Mouse (Mus musculus): ENCODE measurements around the gene Lrp10. TPM values are rescaled to one million over a fixed set of nuclear protein-coding genes. Genes with fewer than 3 reads are reported as not detected.
A peak's percentile ranks its signal among the peaks of the same experiment; 100 is the strongest.

Lrp10 gene
- total RNA-seq, 1 experiment: 20.8 TPM

GRCm38 (mm10) chr14:54417623-54418081 lies 46.3 kb upstream of the Lrp10 start, which contains the start of gene Slc7a7:
Gene Slc7a7, minus strand, starts transcription at chr14:54417780.
- peak within 1 kb of the TSS; percentile 67 for H3K27ac ChIP-seq (ENCODE audit: insufficient read depth, low read depth, low read length, poor library complexity, severe bottlenecking)
- in situ Hi-C loops (cut with MboI; ENCODE audit: low sequenced_read_pairs in 2 of 2, unreplicated experiment in 2 of 2): no loop called here
- no peak for TF ChIP-seq MAFK (IDR thresholded peaks at IDR 0.05; ENCODE audit: insufficient read depth, low read depth, low read length)
- no peak for TF ChIP-seq CHD2 (IDR thresholded peaks at IDR 0.05; ENCODE audit: low read depth, low read length)
- peak; percentile 37; the same call in 1 of the 2 replicates for TF ChIP-seq ZC3H11A (IDR thresholded peaks at IDR 0.05; ENCODE audit: borderline replicate concordance, low read depth, low read length)
- H3K4me1 ChIP-seq (ENCODE audit: control insufficient read depth in 2 of 2, insufficient read depth in 2 of 2, low read length in 2 of 2, poor library complexity in 1 of 2): peaks cover 3 to 7% of the 10 kb centered on the region in 2 experiments; a peak in 1 of 4 replicates
- no peak for DNase-seq (ENCODE audit: low read depth, low spot score)
- no peaks in the 10 kb centered on the region for H3K36me3 ChIP-seq (ENCODE audit: control insufficient read depth, insufficient read depth, low read length, poor library complexity, severe bottlenecking)
- no peaks in the 10 kb centered on the region for H3K9me3 ChIP-seq (ENCODE audit: control insufficient read depth, insufficient read depth, low read depth, low read length)
- H3K4me3 ChIP-seq (ENCODE audit: insufficient read depth in 1 of 2, low read depth in 1 of 2, low read length in 2 of 2, poor library complexity in 1 of 2, severe bottlenecking in 1 of 2): peak within 1 kb of the TSS; percentile 73 to 78
- H3K9ac ChIP-seq (ENCODE audit: insufficient read depth, low read depth, low read length, poor library complexity, severe bottlenecking): peak within 1 kb of the TSS; percentile 78

- Histone ChIP-seq H3K27ac (ENCODE audit: insufficient read depth, low read depth, low read length, poor library complexity, severe bottlenecking) (no peak overlapping the region), H3K9ac (ENCODE audit: insufficient read depth, low read depth, low read length, poor library complexity, severe bottlenecking) (no peak overlapping the region), H3K36me3 (ENCODE audit: control insufficient read depth, insufficient read depth, low read length, poor library complexity, severe bottlenecking) (no peaks in the 10 kb centered on the region), H3K4me1 (ENCODE audit: control insufficient read depth in 2 of 2, insufficient read depth in 2 of 2, low read length in 2 of 2, poor library complexity in 1 of 2) (peaks cover 3 to 7% of the 10 kb centered on the region in 2 experiments; a peak in 3 of 4 replicates), H3K9me3 (ENCODE audit: control insufficient read depth, insufficient read depth, low read depth, low read length) (no peaks in the 10 kb centered on the region), H3K4me3 (ENCODE audit: insufficient read depth in 1 of 2, low read depth in 1 of 2, low read length in 2 of 2, poor library complexity in 1 of 2, severe bottlenecking in 1 of 2) (no peak overlapping the region)
- in situ Hi-C loops (cut with MboI; ENCODE audit: low sequenced_read_pairs in 2 of 2, unreplicated experiment in 2 of 2): no loop called here
- TF ChIP-seq ZC3H11A (IDR thresholded peaks at IDR 0.05; ENCODE audit: borderline replicate concordance, low read depth, low read length) (no peak), MAFK (IDR thresholded peaks at IDR 0.05; ENCODE audit: insufficient read depth, low read depth, low read length) (no peak), CHD2 (IDR thresholded peaks at IDR 0.05; ENCODE audit: low read depth, low read length) (no peak)
- DNase-seq (ENCODE audit: low read depth, low spot score): no peak
These were observed 42.9 kb upstream of the Lrp10 start for GRCm38 (mm10) chr14:54421014-54421413.

- in situ Hi-C loops (cut with MboI; ENCODE audit: low sequenced_read_pairs in 2 of 2, unreplicated experiment in 2 of 2): no loop called here
- Histone ChIP-seq H3K9ac (ENCODE audit: insufficient read depth, low read depth, low read length, poor library complexity, severe bottlenecking) (no peak overlapping the region), H3K27ac (ENCODE audit: insufficient read depth, low read depth, low read length, poor library complexity, severe bottlenecking) (no peak overlapping the region), H3K36me3 (ENCODE audit: control insufficient read depth, insufficient read depth, low read length, poor library complexity, severe bottlenecking) (no peaks in the 10 kb centered on the region), H3K9me3 (ENCODE audit: control insufficient read depth, insufficient read depth, low read depth, low read length) (no peaks in the 10 kb centered on the region), H3K4me3 (ENCODE audit: insufficient read depth in 1 of 2, low read depth in 1 of 2, low read length in 2 of 2, poor library complexity in 1 of 2, severe bottlenecking in 1 of 2) (no peak overlapping the region), H3K4me1 (ENCODE audit: control insufficient read depth in 2 of 2, insufficient read depth in 2 of 2, low read length in 2 of 2, poor library complexity in 1 of 2) (peaks cover 0 to 7% of the 10 kb centered on the region in 2 experiments; a peak in 3 of 4 replicates)
- TF ChIP-seq ZC3H11A (IDR thresholded peaks at IDR 0.05; ENCODE audit: borderline replicate concordance, low read depth, low read length) (no peak), ZNF384 (IDR thresholded peaks at IDR 0.05; ENCODE audit: low read depth, low read length) (0 out of 2 replicates have a peak, but pooled peaks have one; percentile 41)
- no peak for DNase-seq (ENCODE audit: low read depth, low spot score)
These were observed 40.5 kb upstream of the Lrp10 start for GRCm38 (mm10) chr14:54423406-54423805.

- Histone ChIP-seq H3K36me3 (ENCODE audit: control insufficient read depth, insufficient read depth, low read length, poor library complexity, severe bottlenecking) (peaks cover 4% of the 10 kb centered on the region), H3K4me1 (ENCODE audit: control insufficient read depth in 2 of 2, insufficient read depth in 2 of 2, low read length in 2 of 2, poor library complexity in 1 of 2) (peaks cover 0 to 5% of the 10 kb centered on the region in 2 experiments; a peak in 3 of 4 replicates), H3K27ac (ENCODE audit: insufficient read depth, low read depth, low read length, poor library complexity, severe bottlenecking) (no peak overlapping the region), H3K9ac (ENCODE audit: insufficient read depth, low read depth, low read length, poor library complexity, severe bottlenecking) (no peak overlapping the region), H3K9me3 (ENCODE audit: control insufficient read depth, insufficient read depth, low read depth, low read length) (no peaks in the 10 kb centered on the region), H3K4me3 (ENCODE audit: insufficient read depth in 1 of 2, low read depth in 1 of 2, low read length in 2 of 2, poor library complexity in 1 of 2, severe bottlenecking in 1 of 2) (no peak overlapping the region)
- DNase-seq (ENCODE audit: low read depth, low spot score): no peak
- TF ChIP-seq ZNF384 (IDR thresholded peaks at IDR 0.05; ENCODE audit: low read depth, low read length) (no peak), ZC3H11A (IDR thresholded peaks at IDR 0.05; ENCODE audit: borderline replicate concordance, low read depth, low read length) (no peak), MAFK (IDR thresholded peaks at IDR 0.05; ENCODE audit: insufficient read depth, low read depth, low read length) (no peak), CHD2 (IDR thresholded peaks at IDR 0.05; ENCODE audit: low read depth, low read length) (no peak), HCFC1 (IDR thresholded peaks at IDR 0.05; ENCODE audit: borderline replicate concordance, insufficient read depth, low read length) (no peak)
- in situ Hi-C loops (cut with MboI; ENCODE audit: low sequenced_read_pairs in 2 of 2, unreplicated experiment in 2 of 2): no loop called here
These were observed 39.3 kb upstream of the Lrp10 start for GRCm38 (mm10) chr14:54424634-54425033.

GRCm38 (mm10) chr14:54425540-54425939 lies 38.4 kb upstream of the Lrp10 start:
- Histone ChIP-seq H3K9me3 (ENCODE audit: control insufficient read depth, insufficient read depth, low read depth, low read length) (no peaks in the 10 kb centered on the region), H3K4me1 (ENCODE audit: control insufficient read depth in 2 of 2, insufficient read depth in 2 of 2, low read length in 2 of 2, poor library complexity in 1 of 2) (peaks cover 3 to 9% of the 10 kb centered on the region in 2 experiments; a peak in 3 of 4 replicates), H3K4me3 (ENCODE audit: insufficient read depth in 1 of 2, low read depth in 1 of 2, low read length in 2 of 2, poor library complexity in 1 of 2, severe bottlenecking in 1 of 2) (peak overlapping the region; percentile 79 to 88; a peak in 2 of 4 replicates), H3K36me3 (ENCODE audit: control insufficient read depth, insufficient read depth, low read length, poor library complexity, severe bottlenecking) (peaks cover 7% of the 10 kb centered on the region), H3K27ac (ENCODE audit: insufficient read depth, low read depth, low read length, poor library complexity, severe bottlenecking) (no peak overlapping the region; the same call in 1 of the 2 replicates), H3K9ac (ENCODE audit: insufficient read depth, low read depth, low read length, poor library complexity, severe bottlenecking) (peak overlapping the region; percentile 22; the same call in 1 of the 2 replicates)
- in situ Hi-C loops (cut with MboI; ENCODE audit: low sequenced_read_pairs in 2 of 2, unreplicated experiment in 2 of 2): no loop called here
- no peak for DNase-seq (ENCODE audit: low read depth, low spot score)
- no peak for TF ChIP-seq HCFC1 (IDR thresholded peaks at IDR 0.05; ENCODE audit: borderline replicate concordance, insufficient read depth, low read length)
- TF ChIP-seq ZC3H11A (IDR thresholded peaks at IDR 0.05; ENCODE audit: borderline replicate concordance, low read depth, low read length): no peak
- no peak for TF ChIP-seq CHD2 (IDR thresholded peaks at IDR 0.05; ENCODE audit: low read depth, low read length)
- TF ChIP-seq ZNF384 (IDR thresholded peaks at IDR 0.05; ENCODE audit: low read depth, low read length): no peak
- no peak for TF ChIP-seq MAFK (IDR thresholded peaks at IDR 0.05; ENCODE audit: insufficient read depth, low read depth, low read length)

All from ES-E14 (cell line).